Mouse (Mus musculus): ENCODE data around the gene Ces1g. TPM values are rescaled to one million over a fixed set of nuclear protein-coding genes. Genes with fewer than 3 reads are reported as not detected.
A peak's percentile ranks its signal among the peaks of the same experiment; 100 is the strongest.

The Ces1g gene
- total and polyA plus RNA-seq, 2 experiments: 127 to 240 TPM

DNA sequence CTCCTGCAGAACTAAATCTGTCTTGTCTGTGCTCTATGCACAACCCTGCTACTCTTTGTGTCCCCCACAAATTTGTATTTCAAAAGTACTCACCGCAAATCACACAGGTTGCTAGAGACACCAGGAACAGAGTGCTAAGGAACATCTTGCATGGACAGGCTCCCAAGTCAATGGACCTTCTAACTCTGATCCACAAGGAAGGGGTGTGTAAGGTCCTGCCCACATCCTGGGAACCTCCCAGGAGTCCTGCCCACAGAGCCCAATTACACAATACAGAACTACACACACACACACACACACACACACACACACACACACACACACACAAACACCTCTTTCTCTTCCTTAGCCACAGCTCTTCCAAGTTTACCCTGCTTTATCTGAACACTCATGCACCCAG, 57.6 kb downstream of the Ces1g start, which contains the start of gene Ces1f:
TSS of gene Ces1f (minus strand) at position 192 of the 400 bp plus-strand sequence.
- peak; percentile 93 for DNase-seq (ENCODE audit: extremely low read depth, low read depth, low spot score)
- Histone ChIP-seq H3K36me3 (ENCODE audit: control insufficient read depth, insufficient read depth, low read length) (peaks cover 17% of the 10 kb centered on the region), H3K27me3 (ENCODE audit: control insufficient read depth, insufficient read depth, low read length) (no peaks in the 10 kb centered on the region), H3K79me2 (ENCODE audit: control insufficient read depth, insufficient read depth, low read length) (0 out of 2 replicates have a peak, but pooled peaks cover 3% of the 10 kb centered on the region), H3K4me1 (ENCODE audit: control insufficient read depth, insufficient read depth, low read length) (peaks cover 29% of the 10 kb centered on the region), H3K27ac (replicated peaks; ENCODE audit: insufficient read depth, low read depth, low read length) (peak within 1 kb of the TSS; percentile 82), H3K4me3 (ENCODE audit: insufficient read depth, low read depth, low read length) (peak within 1 kb of the TSS; percentile 61), H3K9ac (ENCODE audit: low read depth, low read length) (peak within 1 kb of the TSS; percentile 85)
- TF ChIP-seq CTCF (IDR thresholded peaks at IDR 0.05; ENCODE audit: low read depth, low read length): no peak
- 0 out of 2 replicates have a peak, but pooled peaks have one; percentile 19 for TF ChIP-seq POLR2A (IDR thresholded peaks at IDR 0.05; ENCODE audit: extremely low read depth, insufficient read depth, low read length)
- 27% methylated on average over 1 of the region's 1 CpGs for WGBS

DNA sequence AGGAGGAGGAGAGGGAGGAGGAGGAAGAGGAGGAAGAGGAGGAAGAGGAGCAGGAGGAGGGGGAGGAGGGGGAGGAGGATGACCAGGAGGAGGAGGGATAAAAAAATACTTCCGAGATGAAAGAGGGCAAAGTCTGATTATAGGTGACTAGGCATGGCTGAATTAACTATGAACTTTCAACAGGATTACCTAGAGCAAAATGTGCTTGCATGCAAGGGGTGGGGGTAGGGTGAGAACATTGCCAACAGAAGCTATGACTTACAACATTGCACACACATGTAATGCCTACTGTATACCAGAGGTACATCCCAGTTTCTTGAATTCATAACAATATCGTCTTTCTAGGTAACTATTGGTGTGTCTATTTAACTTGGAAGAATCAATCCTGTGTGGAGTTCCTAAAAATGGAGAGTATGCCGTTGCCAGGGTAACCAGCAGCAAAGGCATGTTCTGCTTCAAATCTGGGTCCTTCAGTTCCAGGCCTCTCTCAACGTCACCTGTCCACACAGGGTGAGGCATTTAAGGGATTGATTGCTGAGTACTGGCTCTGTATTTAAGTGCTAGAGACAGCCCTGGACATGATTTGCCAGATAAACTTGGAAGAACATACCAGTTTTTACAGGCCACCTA, 58.8 kb downstream of the Ces1g start:
- Histone ChIP-seq H3K4me3 (ENCODE audit: insufficient read depth, low read depth, low read length) (peak overlapping the region; percentile 61), H3K79me2 (ENCODE audit: control insufficient read depth, insufficient read depth, low read length) (0 out of 2 replicates have a peak, but pooled peaks cover 3% of the 10 kb centered on the region), H3K36me3 (ENCODE audit: control insufficient read depth, insufficient read depth, low read length) (peaks cover 28% of the 10 kb centered on the region), H3K4me1 (ENCODE audit: control insufficient read depth, insufficient read depth, low read length) (peaks cover 35% of the 10 kb centered on the region), H3K27ac (replicated peaks; ENCODE audit: insufficient read depth, low read depth, low read length) (peak overlapping the region; percentile 82), H3K9ac (ENCODE audit: low read depth, low read length) (peak overlapping the region; percentile 77), H3K27me3 (ENCODE audit: control insufficient read depth, insufficient read depth, low read length) (no peaks in the 10 kb centered on the region)
- no peak for TF ChIP-seq CTCF (IDR thresholded peaks at IDR 0.05; ENCODE audit: low read depth, low read length)
- no peak for TF ChIP-seq POLR2A (IDR thresholded peaks at IDR 0.05; ENCODE audit: extremely low read depth, insufficient read depth, low read length)
- WGBS: 22% methylated on average over 4 of the region's 4 CpGs
- peak; percentile 89 for DNase-seq (ENCODE audit: extremely low read depth, low read depth, low spot score)

DNA sequence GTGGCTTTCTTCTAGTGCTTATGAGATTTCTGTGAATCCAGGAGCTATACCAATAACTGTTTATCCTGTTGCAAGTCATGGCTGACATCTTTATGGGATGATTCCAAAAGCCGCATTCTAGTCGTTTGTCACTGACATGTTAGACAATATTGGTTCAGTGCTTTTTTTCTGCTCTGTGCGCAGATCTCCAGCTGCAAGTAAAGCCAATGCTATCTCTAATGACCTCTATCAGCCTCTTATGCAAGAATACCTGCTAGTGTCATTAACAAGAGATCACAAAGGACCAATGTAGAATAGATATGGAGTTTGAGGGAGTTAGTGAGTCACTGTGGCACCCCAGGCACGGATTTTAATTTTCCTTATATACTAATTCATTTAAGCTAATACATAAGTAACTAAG, 62.5 kb downstream of the Ces1g start:
- Histone ChIP-seq H3K27me3 (ENCODE audit: control insufficient read depth, insufficient read depth, low read length) (no peaks in the 10 kb centered on the region), H3K36me3 (ENCODE audit: control insufficient read depth, insufficient read depth, low read length) (peaks cover 60% of the 10 kb centered on the region), H3K4me3 (ENCODE audit: insufficient read depth, low read depth, low read length) (no peak overlapping the region), H3K27ac (replicated peaks; ENCODE audit: insufficient read depth, low read depth, low read length) (peak overlapping the region; percentile 83), H3K9ac (ENCODE audit: low read depth, low read length) (no peak overlapping the region), H3K4me1 (ENCODE audit: control insufficient read depth, insufficient read depth, low read length) (peaks cover 37% of the 10 kb centered on the region), H3K79me2 (ENCODE audit: control insufficient read depth, insufficient read depth, low read length) (peaks cover 5% of the 10 kb centered on the region; the same call in 1 of the 2 replicates)
- DNase-seq (ENCODE audit: extremely low read depth, low read depth, low spot score): peak; percentile 85
- whole genome bisulfite sequencing: 23% methylated on average over 4 of the region's 4 CpGs
- no peak for TF ChIP-seq POLR2A (IDR thresholded peaks at IDR 0.05; ENCODE audit: extremely low read depth, insufficient read depth, low read length)

DNA sequence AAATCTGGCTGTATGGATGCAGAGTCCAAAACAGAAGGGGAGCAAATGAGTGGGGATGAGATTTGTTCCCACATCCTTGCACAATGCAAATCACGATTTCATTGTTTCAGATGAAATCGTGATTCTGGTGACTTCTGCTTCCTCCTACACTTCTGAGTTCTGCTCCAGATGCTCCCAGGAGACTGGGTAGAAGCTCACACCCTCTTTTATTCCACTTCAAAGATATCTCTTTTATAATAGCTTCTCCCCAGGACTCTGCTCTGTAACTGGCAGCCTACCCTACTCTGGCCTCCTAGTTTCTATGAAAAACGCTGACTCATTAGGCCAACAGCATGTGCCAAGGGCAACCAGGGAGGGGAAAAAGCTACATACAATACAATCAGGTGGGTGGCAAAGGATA, 63.8 kb downstream of the Ces1g start:
- no peak for TF ChIP-seq POLR2A (IDR thresholded peaks at IDR 0.05; ENCODE audit: extremely low read depth, insufficient read depth, low read length)
- no peak for TF ChIP-seq CTCF (IDR thresholded peaks at IDR 0.05; ENCODE audit: low read depth, low read length)
- Histone ChIP-seq H3K4me1 (ENCODE audit: control insufficient read depth, insufficient read depth, low read length) (peaks cover 37% of the 10 kb centered on the region), H3K79me2 (ENCODE audit: control insufficient read depth, insufficient read depth, low read length) (peaks cover 2% of the 10 kb centered on the region; the same call in 1 of the 2 replicates), H3K4me3 (ENCODE audit: insufficient read depth, low read depth, low read length) (no peak overlapping the region), H3K36me3 (ENCODE audit: control insufficient read depth, insufficient read depth, low read length) (peaks cover 69% of the 10 kb centered on the region), H3K27ac (replicated peaks; ENCODE audit: insufficient read depth, low read depth, low read length) (peak overlapping the region; percentile 83), H3K9ac (ENCODE audit: low read depth, low read length) (peak overlapping the region; percentile 35), H3K27me3 (ENCODE audit: control insufficient read depth, insufficient read depth, low read length) (no peaks in the 10 kb centered on the region)
- DNase-seq (ENCODE audit: extremely low read depth, low read depth, low spot score): peak; percentile 80
- WGBS: 37% methylated on average over 3 of the region's 3 CpGs

DNA sequence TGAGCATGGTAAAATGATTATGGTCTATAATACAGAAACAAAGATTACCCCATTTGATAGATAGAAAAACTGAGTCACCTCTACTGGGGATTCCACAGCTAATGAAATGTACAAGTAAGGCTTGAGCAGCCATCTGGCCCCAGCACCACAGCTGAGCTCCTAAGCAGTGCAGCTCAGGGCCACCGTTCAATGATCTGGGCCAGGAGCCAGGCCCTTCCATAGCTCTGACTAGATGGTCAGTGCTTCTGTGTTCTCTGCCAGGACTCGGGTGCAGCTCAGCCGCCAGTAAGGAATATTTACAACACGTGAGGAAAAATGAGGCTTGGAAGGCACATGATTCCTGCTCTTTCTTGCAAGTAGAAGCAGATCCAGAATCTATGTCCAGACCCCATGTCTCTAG, 64.4 kb downstream of the Ces1g start:
- peak; percentile 89 for DNase-seq (ENCODE audit: extremely low read depth, low read depth, low spot score)

DNA sequence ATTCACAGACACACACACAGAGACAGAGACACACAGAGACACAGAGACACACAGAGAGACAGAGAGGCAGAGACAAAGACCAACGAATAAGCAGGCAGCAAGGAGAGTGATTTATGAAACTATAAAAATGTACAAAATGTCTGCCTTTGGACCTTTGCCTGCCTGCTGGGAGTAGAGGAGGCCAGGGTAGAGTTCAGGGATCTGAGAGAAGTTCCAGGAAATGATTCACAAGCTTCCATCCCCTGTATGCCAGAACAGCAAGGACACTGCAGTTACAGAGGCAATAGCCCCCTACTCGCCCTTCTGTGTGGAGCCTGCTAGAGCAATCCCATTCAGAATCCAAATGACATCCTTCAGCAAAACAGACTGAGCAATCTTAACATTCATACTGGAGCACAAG, 75.7 kb downstream of the Ces1g start:
- DNase-seq (ENCODE audit: extremely low read depth, low read depth, low spot score): peak; percentile 65
- Histone ChIP-seq H3K36me3 (ENCODE audit: control insufficient read depth, insufficient read depth, low read length) (peaks cover 83% of the 10 kb centered on the region), H3K27me3 (ENCODE audit: control insufficient read depth, insufficient read depth, low read length) (no peaks in the 10 kb centered on the region), H3K4me1 (ENCODE audit: control insufficient read depth, insufficient read depth, low read length) (peaks cover 32% of the 10 kb centered on the region), H3K4me3 (ENCODE audit: insufficient read depth, low read depth, low read length) (no peak overlapping the region), H3K79me2 (ENCODE audit: control insufficient read depth, insufficient read depth, low read length) (no peaks in the 10 kb centered on the region), H3K27ac (replicated peaks; ENCODE audit: insufficient read depth, low read depth, low read length) (peak overlapping the region; percentile 88), H3K9ac (ENCODE audit: low read depth, low read length) (no peak overlapping the region; the same call in 1 of the 2 replicates)
- TF ChIP-seq CTCF (IDR thresholded peaks at IDR 0.05; ENCODE audit: low read depth, low read length) (no peak), POLR2A (IDR thresholded peaks at IDR 0.05; ENCODE audit: extremely low read depth, insufficient read depth, low read length) (no peak)
- 19% methylated on average over 2 of the region's 2 CpGs for WGBS

More for the DNA sequence above, 64.4 kb downstream of the Ces1g start:
- H3K27ac ChIP-seq (replicated peaks; ENCODE audit: insufficient read depth, low read depth, low read length): peak overlapping the region; percentile 83
- H3K79me2 ChIP-seq (ENCODE audit: control insufficient read depth, insufficient read depth, low read length): peaks cover 2% of the 10 kb centered on the region; the same call in 1 of the 2 replicates
- 17% methylated on average over 4 of the region's 4 CpGs for WGBS
- H3K4me1 ChIP-seq (ENCODE audit: control insufficient read depth, insufficient read depth, low read length): peaks cover 37% of the 10 kb centered on the region
- peaks cover 75% of the 10 kb centered on the region for H3K36me3 ChIP-seq (ENCODE audit: control insufficient read depth, insufficient read depth, low read length)
- H3K9ac ChIP-seq (ENCODE audit: low read depth, low read length): peak overlapping the region; percentile 35
- H3K27me3 ChIP-seq (ENCODE audit: control insufficient read depth, insufficient read depth, low read length): no peaks in the 10 kb centered on the region
- TF ChIP-seq CTCF (IDR thresholded peaks at IDR 0.05; ENCODE audit: low read depth, low read length): no peak
- TF ChIP-seq POLR2A (IDR thresholded peaks at IDR 0.05; ENCODE audit: extremely low read depth, insufficient read depth, low read length): no peak
- no peak overlapping the region for H3K4me3 ChIP-seq (ENCODE audit: insufficient read depth, low read depth, low read length)
